Mouse (Mus musculus): ENCODE measurements around the gene Rwdd3.

DNA sequence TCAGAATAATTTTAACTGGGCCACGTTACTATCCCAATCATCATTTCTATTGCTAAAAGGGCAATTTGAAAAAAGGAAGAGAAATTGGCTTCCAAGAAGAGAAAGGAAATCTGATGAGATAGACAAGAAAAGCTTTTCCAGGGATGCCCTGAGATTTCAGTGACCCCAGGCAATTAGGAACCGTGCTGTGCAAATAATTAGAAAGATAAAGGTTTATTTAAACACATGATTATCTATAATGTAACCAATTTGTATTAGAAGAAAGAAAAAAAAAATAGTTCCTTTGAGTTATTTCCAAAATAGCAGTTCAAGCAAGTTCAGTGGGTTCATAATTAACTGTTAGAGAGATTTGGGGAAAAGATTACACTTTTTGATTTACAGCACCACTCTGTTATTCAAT, 1.2 kb upstream of the Rwdd3 start:
- TF ChIP-seq CTCF (IDR thresholded peaks at IDR 0.05; ENCODE audit: borderline replicate concordance, control insufficient read depth, extremely low read depth, insufficient read depth, low read length, poor library complexity) (no peak), POLR2A (IDR thresholded peaks at IDR 0.05; ENCODE audit: control insufficient read depth, extremely low read depth, insufficient read depth, low read length, poor library complexity) (no peak)
